Mouse (Mus musculus) layer of hippocampus, adult 2 months (tissue): ENCODE measurements around the gene Tm7sf2. TPM values are rescaled to one million over a fixed set of nuclear protein-coding genes. Genes with fewer than 3 reads are reported as not detected.

Experiments used
- DNase-seq, 2 experiments: peaks; one replicate each; pipeline ENCODE4 v3.0.0; 2022; ENCODE audit warnings: low spot score in 2 of 2
- H3K27ac ChIP-seq: fragments of 200-600 bp; 2 replicates; pipeline ENCODE4 v1.8.1; 2022
- H3K4me3 ChIP-seq: fragments of 200-600 bp; 2 replicates; pipeline ENCODE4 v1.8.1; 2022; ENCODE audit warnings: mild to moderate bottlenecking
- CTCF ChIP-seq: fragments of 200-600 bp; conservative IDR thresholded peaks from 2 replicates; pipeline ENCODE4 v1.8.1; 2022; ENCODE audit warnings: antibody characterized with exemption, mild to moderate bottlenecking, moderate library complexity
- microRNA-seq, 2 experiments: library from miRNA; unstranded; fragments of <30 nt; microRNA quantifications; one replicate each; pipeline ENCODE4 v1.2.0; 2021
- total RNA-seq, 2 experiments: library from RNA; stranded (reverse); gene quantifications; 2 replicates each; pipeline ENCODE4 v1.2.3; 2021

The Tm7sf2 gene
- total RNA-seq, 2 experiments from 2014 or later: 25.3 to 26.0 TPM

GRCm38 (mm10) chr19:6020276-6020675 lies 47.9 kb downstream of the Tm7sf2 start:
- no peak overlapping the region for H3K4me3 ChIP-seq
- DNase-seq: no peak
- H3K27ac ChIP-seq: no peak overlapping the region
- TF ChIP-seq CTCF: 0 out of 2 replicates have a peak, but pooled peaks have one; percentile 18

DNA sequence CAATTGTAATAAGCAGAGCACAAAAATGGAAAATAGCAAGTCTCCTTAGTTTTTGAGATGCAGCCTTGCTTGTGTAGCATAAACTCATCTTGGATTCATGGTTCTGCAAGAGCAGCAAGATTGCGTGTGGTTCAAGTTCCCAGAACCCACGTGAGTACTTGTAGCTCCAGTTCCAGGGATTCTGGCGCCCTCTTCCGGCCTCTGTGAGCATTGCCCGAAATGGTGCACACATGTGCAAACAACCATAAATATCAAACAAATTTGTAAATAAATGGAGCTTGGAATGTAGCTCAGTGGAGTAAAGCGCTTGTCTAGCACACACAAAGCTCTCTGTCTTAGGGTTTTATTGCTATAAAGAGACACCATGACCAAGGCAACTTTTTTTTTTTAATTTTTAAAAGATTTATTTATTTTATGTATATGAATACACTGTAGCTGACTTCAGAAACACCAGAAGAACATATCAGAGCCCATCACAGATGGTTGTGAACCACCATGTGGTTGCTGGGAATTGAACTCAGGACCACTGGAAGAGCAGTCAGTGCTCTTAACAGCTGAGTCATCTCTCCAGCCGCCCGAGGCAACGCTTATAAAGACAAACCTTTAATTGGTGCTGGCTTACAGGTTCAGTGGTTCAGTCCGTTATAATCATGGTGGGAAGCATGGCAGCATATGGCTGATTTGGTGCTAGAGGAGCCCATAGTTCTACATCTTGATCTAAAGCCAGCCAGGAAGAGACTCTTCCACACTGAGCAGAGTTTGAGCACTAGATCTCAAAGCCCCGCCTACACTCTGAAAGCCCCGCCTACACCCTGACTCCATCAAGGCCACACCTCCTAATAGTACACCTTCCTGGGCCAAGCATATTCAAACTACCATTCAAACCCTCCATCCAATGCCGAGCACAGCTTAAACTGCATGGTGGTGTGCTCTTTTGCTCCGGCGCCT lies 49.8 kb downstream of the Tm7sf2 start:
- DNase-seq: peak; percentile 77 to 87
- H3K4me3 ChIP-seq: no peak overlapping the region
- peak; percentile 98 for TF ChIP-seq CTCF
- no peak overlapping the region for H3K27ac ChIP-seq

DNA sequence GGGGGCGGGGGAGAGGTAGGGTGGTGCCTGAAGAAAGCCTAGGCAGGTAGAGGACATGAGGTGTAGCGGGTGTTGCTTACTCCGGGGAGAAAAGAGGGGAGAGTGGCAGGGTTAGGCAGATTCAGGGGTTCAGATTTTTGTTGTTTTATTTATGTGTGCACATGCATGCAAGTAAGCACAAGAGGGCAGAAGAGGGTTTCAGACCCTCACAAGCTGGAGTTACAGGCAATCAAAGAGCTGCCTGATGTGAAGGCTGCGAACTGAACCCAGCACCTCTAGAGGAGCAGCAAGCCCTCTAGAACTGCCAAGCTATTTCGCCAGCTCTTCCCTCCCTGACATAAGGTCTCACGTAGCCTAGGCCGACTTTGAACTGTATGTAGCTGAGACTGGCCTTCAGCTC lies 51.6 kb downstream of the Tm7sf2 start:
- no peak for DNase-seq
- H3K27ac ChIP-seq: peak overlapping the region; percentile 36; the same call in 1 of the 2 replicates
- TF ChIP-seq CTCF: peak; percentile 65
- H3K4me3 ChIP-seq: peak overlapping the region; percentile 70

DNA sequence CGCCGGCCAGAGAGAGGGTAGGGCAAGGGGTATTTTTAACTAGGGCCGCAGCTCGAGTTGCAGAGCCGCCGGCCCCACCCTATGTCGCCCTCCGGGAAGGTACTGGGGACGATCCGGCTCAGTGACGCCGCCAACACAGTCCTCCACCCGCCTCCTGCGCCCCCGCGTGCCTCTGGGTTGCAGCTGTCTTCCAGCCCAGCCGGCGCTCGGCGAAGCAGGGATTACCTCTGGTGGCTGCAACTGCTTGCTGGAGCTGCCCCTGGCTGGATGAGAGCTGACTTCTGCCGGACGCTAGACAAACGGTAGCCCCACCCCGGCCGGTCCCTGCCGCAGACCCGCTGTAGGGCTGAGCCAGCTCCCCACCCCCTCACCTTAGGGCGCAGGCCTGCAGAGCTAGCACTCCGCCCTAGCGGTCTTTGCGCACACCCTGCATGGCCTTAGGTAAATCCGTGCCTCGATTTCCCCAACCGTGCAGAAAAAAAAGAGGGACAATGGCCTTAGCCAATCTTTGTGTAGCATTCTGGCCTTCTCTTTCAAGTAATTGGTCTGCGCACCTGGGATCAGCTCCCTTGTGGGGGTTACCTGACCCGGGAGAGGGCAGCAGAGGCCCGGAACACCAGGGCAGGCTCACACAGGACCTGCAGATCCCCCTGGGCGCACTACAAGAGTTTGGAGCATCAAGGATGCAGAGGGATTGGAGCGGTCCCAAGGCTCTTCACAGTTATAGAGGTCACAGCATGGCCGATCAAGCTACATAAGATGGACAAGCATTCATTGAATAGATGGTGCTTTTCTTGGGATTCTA lies 52.5 kb downstream of the Tm7sf2 start, which contains the start of gene Capn1:
TSS of gene Capn1 (minus strand) at position 387 of the 805 bp plus-strand sequence.
- peak; percentile 56 for TF ChIP-seq CTCF
- peak within 1 kb of the TSS; percentile 70 for H3K4me3 ChIP-seq
- peak; percentile 35 to 66 for DNase-seq
- H3K27ac ChIP-seq: peak within 1 kb of the TSS; percentile 93

- Histone ChIP-seq H3K4me3 (peak overlapping the region; percentile 70), H3K27ac (peak overlapping the region; percentile 93)
- no peak for TF ChIP-seq CTCF
- DNase-seq: no peak
These were observed 53.1 kb downstream of the Tm7sf2 start for GRCm38 (mm10) chr19:6014991-6015510.

GRCm38 (mm10) chr19:6013691-6014090 lies 54.5 kb downstream of the Tm7sf2 start:
- Histone ChIP-seq H3K27ac (no peak overlapping the region), H3K4me3 (no peak overlapping the region)
- TF ChIP-seq CTCF: no peak
- DNase-seq: no peak

Small RNA genes within 50 kb of the gene (microRNA-seq; reads per million reads assigned to microRNA genes)
- gene Mir6988: 1.6 to 4.4 reads per million in 2 experiments

Other genes starting within 250 kb of the Tm7sf2 start
- 10 to 100 TPM in 1 of 2 experiments, 1 to 10 TPM in 1; 9.5 to 10.6 TPM for gene Frmd8, start 193.1 kb downstream of the Tm7sf2 start, total RNA-seq
- 1 to 10 TPM; 3.5 to 3.6 TPM for gene Slc25a45, start 190.6 kb downstream of the Tm7sf2 start, total RNA-seq
- 1 to 10 TPM; 2.5 to 3.2 TPM for gene Tigd3, start 174.2 kb downstream of the Tm7sf2 start, total RNA-seq
- gene Dpf2, start 155.4 kb downstream of the Tm7sf2 start, total RNA-seq: 10 to 100 TPM; 94.1 to 95.3 TPM
- gene Cdc42ep2, start 143.6 kb downstream of the Tm7sf2 start, total RNA-seq: 1 to 10 TPM; 3.4 to 3.8 TPM
- gene Pola2, start 104.2 kb downstream of the Tm7sf2 start, total RNA-seq: 1 to 10 TPM; 6.2 to 6.6 TPM
- gene Slc22a20, start 82.2 kb downstream of the Tm7sf2 start, total RNA-seq: not detected
- gene Capn1, start 52.5 kb downstream of the Tm7sf2 start, total RNA-seq: 10 to 100 TPM; 28.2 to 29.9 TPM
- 10 to 100 TPM; 42.0 to 45.1 TPM for gene Syvn1, start 21.8 kb downstream of the Tm7sf2 start, total RNA-seq
- 10 to 100 TPM; 42.8 to 49.6 TPM for gene Mrpl49, start 10.6 kb downstream of the Tm7sf2 start, total RNA-seq
- gene Fau, start 10.5 kb downstream of the Tm7sf2 start, total RNA-seq: 100 to 1,000 TPM; 676 to 714 TPM
- 10 to 100 TPM; 39.0 to 42.5 TPM for gene Znhit2, start 7.2 kb downstream of the Tm7sf2 start, total RNA-seq
- gene Vps51, start 8.9 kb upstream of the Tm7sf2 start, total RNA-seq: 100 to 1,000 TPM in 1 of 2 experiments, 10 to 100 TPM in 1; 96.5 to 103 TPM
- gene Tmem262, start 11.7 kb upstream of the Tm7sf2 start, total RNA-seq: not detected
- not detected for gene Gm28374, start 13.9 kb upstream of the Tm7sf2 start, total RNA-seq
- gene Zfpl1, start 16.6 kb upstream of the Tm7sf2 start, total RNA-seq: 10 to 100 TPM; 40.1 to 44.0 TPM
- gene Cdca5, start 16.6 kb upstream of the Tm7sf2 start, total RNA-seq: under 1 TPM; 0.23 to 0.27 TPM
- gene AC131692.1, start 26.0 kb upstream of the Tm7sf2 start, total RNA-seq: not detected
- gene Naaladl1, start 37.4 kb upstream of the Tm7sf2 start, total RNA-seq: under 1 TPM in 1 of 2 experiments, not detected in 1; 0.17 TPM
- 10 to 100 TPM; 14.0 to 15.0 TPM for gene Sac3d1, start 50.3 kb upstream of the Tm7sf2 start, total RNA-seq
- 10 to 100 TPM; 43.5 to 46.0 TPM for gene Snx15, start 59.9 kb upstream of the Tm7sf2 start, total RNA-seq
- under 1 TPM in 1 of 2 experiments, not detected in 1; 0.29 TPM for gene Batf2, start 72.6 kb upstream of the Tm7sf2 start, total RNA-seq
- 10 to 100 TPM; 72.1 to 76.9 TPM for gene Arl2, start 73.2 kb upstream of the Tm7sf2 start, total RNA-seq
- gene Majin, start 116.0 kb upstream of the Tm7sf2 start, total RNA-seq: not detected
- not detected for gene Gpha2, start 158.0 kb upstream of the Tm7sf2 start, total RNA-seq
- gene Ppp2r5b, start 167.5 kb upstream of the Tm7sf2 start, total RNA-seq: 100 to 1,000 TPM; 127 to 137 TPM
- 10 to 100 TPM; 32.5 to 39.0 TPM for gene Atg2a, start 173.3 kb upstream of the Tm7sf2 start, total RNA-seq
- gene Ehd1, start 208.4 kb upstream of the Tm7sf2 start, total RNA-seq: 10 to 100 TPM; 80.2 to 82.3 TPM
- 1 to 10 TPM; 5.0 to 5.6 TPM for gene Cdc42bpg, start 238.1 kb upstream of the Tm7sf2 start, total RNA-seq